Mouse (Mus musculus) splenic B cell, adult 2 months (primary cell): ENCODE measurements at regions not wholly inside any gene's neighbourhood (a gene's known extent, or its start where the extent isn't known, plus 50 kb on each side); places are given as distances from the start of the nearest gene placed in this dataset.

Experiments used
- DNase-seq: peaks from one replicate; pipeline ENCODE4 v3.0.0-alpha.2; 2011; ENCODE audit warnings: low read depth, low spot score
- H3K27me3 ChIP-seq: 2 replicates; pipeline ENCODE4 v1.6.1; 2012; ENCODE audit warnings: mild to moderate bottlenecking, low read length, moderate library complexity, mixed read lengths; ENCODE audit not compliant: control insufficient read depth, poor library complexity, insufficient read depth, severe bottlenecking
- H3K36me3 ChIP-seq: 2 replicates; pipeline ENCODE4 v1.6.1; 2012; ENCODE audit warnings: mild to moderate bottlenecking, low read length, moderate library complexity, mixed read lengths; ENCODE audit not compliant: control insufficient read depth, poor library complexity, insufficient read depth, severe bottlenecking

- DNase-seq, result peak; percentile 62
- Histone ChIP-seq H3K27me3 (no peaks in the 10 kb centered on the region), H3K36me3 (no peaks in the 10 kb centered on the region)
Measured at GRCm38 (mm10) chr3:106879994-106880393, 53.9 kb upstream of the Olfr266 start.

DNA sequence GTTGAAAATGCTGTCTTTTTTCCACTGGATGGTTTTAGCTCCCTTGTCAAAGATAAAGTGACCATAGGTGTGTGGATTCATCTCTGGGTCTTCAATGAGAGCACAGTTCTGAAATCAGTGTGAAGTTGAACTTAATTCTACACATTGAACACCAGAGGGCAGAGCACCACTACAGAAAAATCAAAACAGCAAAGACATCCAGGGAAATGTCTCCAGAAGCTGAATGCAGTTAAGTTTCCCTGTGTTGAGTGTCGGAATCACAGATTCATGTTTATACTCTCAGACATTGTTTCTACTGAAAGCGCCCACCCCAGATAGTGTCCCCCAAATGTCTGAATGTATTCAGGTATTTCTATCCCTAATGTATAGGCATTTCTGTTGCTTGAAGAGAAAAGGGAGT lies 77.1 kb upstream of the Olfr266 start:
- H3K36me3 ChIP-seq, result no peaks in the 10 kb centered on the region
- peak; percentile 63 for DNase-seq
- no peaks in the 10 kb centered on the region for H3K27me3 ChIP-seq

- no peaks in the 10 kb centered on the region for H3K27me3 ChIP-seq
- no peaks in the 10 kb centered on the region for H3K36me3 ChIP-seq
- DNase-seq, result no peak
Measured at GRCm38 (mm10) chr3:106906668-106907067, 80.6 kb upstream of the Olfr266 start.

- DNase-seq, result no peak
- H3K27me3 ChIP-seq, result no peaks in the 10 kb centered on the region
- H3K36me3 ChIP-seq, result no peaks in the 10 kb centered on the region
Measured at GRCm38 (mm10) chr3:106936067-106936466, 99.9 kb upstream of the Kcna3 start.

- peak; percentile 73 for DNase-seq
- no peaks in the 10 kb centered on the region for H3K36me3 ChIP-seq
- no peaks in the 10 kb centered on the region for H3K27me3 ChIP-seq
Measured at GRCm38 (mm10) chr3:106940095-106940494, 95.9 kb upstream of the Kcna3 start.

DNA sequence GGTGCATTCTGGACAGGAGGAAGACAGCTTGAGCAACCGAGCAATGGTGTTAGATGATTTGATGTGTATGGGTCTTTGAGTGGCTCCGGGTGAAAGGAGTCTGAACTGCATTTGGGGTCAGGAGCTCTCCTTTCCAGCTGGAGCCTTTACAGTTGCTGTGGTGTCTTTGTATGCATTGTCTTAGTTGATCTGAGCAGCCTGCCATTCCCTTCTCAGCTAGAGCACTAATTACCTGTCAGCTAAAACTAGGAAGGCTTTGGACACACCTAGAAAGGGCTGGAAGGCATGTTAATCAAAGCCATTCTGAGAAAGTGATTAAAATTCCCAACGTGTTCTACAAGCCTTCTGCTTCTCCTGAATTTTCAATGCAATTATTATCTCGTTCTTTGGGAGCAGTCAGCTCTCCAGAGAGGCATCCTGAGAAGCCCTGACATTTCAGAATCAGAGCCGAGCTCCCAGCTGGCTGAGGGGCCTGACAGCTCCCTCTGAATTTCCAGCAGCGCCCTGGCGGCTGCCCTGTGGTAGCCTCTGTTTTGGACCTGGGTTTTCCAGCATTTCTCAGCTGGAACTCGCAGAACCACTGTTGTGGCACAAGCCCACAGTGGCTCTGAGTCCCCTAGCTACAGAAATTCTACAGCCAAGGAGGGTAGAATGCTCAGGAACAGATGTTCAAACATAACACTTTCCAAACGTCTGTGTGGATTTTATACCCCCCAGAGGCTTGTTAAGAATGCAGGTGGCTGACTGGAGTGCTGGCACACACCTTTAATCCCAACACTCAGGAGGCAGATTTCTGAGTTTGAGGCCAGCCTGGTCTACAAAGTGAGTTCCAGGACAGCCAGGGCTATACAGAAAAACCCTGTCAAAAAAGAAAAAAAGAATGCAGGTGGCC lies 80.2 kb upstream of the Kcna3 start:
- no peaks in the 10 kb centered on the region for H3K27me3 ChIP-seq
- H3K36me3 ChIP-seq, result no peaks in the 10 kb centered on the region
- DNase-seq, result no peak

- H3K27me3 ChIP-seq, result no peaks in the 10 kb centered on the region
- H3K36me3 ChIP-seq, result no peaks in the 10 kb centered on the region
- DNase-seq, result no peak
Measured at GRCm38 (mm10) chr3:106957162-106957895, 78.6 kb upstream of the Kcna3 start.

GRCm38 (mm10) chr3:106958194-106958593 lies 77.8 kb upstream of the Kcna3 start:
- H3K27me3 ChIP-seq, result no peaks in the 10 kb centered on the region
- DNase-seq, result no peak
- no peaks in the 10 kb centered on the region for H3K36me3 ChIP-seq

GRCm38 (mm10) chr3:106960596-106960995 lies 75.4 kb upstream of the Kcna3 start:
- no peaks in the 10 kb centered on the region for H3K36me3 ChIP-seq
- H3K27me3 ChIP-seq, result no peaks in the 10 kb centered on the region
- no peak for DNase-seq

- Histone ChIP-seq H3K36me3 (no peaks in the 10 kb centered on the region), H3K27me3 (no peaks in the 10 kb centered on the region)
- DNase-seq, result peak; percentile 49
Measured at GRCm38 (mm10) chr3:106962466-106962865, 73.5 kb upstream of the Kcna3 start.

DNA sequence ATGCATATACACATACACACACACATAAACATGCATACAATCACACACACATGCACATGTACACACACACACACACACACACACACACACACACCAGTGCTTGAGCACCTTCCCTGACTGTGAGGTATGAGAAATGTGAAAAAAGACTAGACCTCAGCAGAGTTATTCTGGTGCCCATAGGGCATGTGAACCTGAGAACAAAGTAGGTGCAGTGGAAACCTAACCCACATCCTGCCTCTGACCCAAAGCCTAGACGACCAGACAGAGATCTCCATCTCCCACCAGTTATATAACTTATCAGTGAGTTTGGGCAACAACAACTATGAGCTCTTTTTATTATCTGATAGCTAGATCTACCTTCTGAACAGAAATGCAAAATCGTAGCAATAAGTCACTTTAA lies 69.8 kb upstream of the Kcna3 start:
- H3K36me3 ChIP-seq, result no peaks in the 10 kb centered on the region
- peak; percentile 13 for DNase-seq
- no peaks in the 10 kb centered on the region for H3K27me3 ChIP-seq

DNA sequence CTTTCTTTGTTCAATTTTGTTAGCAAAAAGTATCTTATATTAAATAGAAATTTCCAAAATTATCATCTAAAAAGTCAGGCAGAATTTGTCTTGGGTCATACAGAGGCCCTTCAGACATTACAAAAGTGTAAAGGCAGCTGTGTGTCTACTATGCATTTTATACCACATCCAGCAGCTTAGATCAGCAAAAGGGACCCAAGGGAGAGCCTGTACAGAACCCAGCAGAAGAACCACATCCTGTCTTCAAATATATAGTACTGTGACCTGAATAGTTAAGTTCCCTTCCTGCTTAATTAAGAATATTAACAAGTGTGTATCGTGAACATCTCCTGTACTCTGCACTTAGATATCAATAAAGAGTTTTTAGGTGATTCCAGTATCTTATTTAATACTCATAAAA lies 68.5 kb upstream of the Kcna3 start:
- peak; percentile 17 for DNase-seq
- no peaks in the 10 kb centered on the region for H3K36me3 ChIP-seq
- no peaks in the 10 kb centered on the region for H3K27me3 ChIP-seq

GRCm38 (mm10) chr3:106974114-106974789 lies 61.7 kb upstream of the Kcna3 start:
- Histone ChIP-seq H3K27me3 (no peaks in the 10 kb centered on the region), H3K36me3 (no peaks in the 10 kb centered on the region)
- no peak for DNase-seq

GRCm38 (mm10) chr3:106978728-106979127 lies 57.2 kb upstream of the Kcna3 start:
- Histone ChIP-seq H3K27me3 (no peaks in the 10 kb centered on the region), H3K36me3 (no peaks in the 10 kb centered on the region)
- no peak for DNase-seq

GRCm38 (mm10) chr3:106980914-106981313 lies 55.1 kb upstream of the Kcna3 start:
- H3K36me3 ChIP-seq, result no peaks in the 10 kb centered on the region
- H3K27me3 ChIP-seq, result no peaks in the 10 kb centered on the region
- DNase-seq, result no peak
